Mouse (Mus musculus) cerebellum, postnatal 36 days (tissue): Measurements from ENCODE around the gene Ahdc1.

ENCODE experiments used
- DNase-seq, 2 experiments: peaks; one replicate each; pipeline ENCODE4 v3.0.0; 2021 to 2022; ENCODE audit warnings: mixed read lengths in 2 of 2

Ahdc1 gene

DNA sequence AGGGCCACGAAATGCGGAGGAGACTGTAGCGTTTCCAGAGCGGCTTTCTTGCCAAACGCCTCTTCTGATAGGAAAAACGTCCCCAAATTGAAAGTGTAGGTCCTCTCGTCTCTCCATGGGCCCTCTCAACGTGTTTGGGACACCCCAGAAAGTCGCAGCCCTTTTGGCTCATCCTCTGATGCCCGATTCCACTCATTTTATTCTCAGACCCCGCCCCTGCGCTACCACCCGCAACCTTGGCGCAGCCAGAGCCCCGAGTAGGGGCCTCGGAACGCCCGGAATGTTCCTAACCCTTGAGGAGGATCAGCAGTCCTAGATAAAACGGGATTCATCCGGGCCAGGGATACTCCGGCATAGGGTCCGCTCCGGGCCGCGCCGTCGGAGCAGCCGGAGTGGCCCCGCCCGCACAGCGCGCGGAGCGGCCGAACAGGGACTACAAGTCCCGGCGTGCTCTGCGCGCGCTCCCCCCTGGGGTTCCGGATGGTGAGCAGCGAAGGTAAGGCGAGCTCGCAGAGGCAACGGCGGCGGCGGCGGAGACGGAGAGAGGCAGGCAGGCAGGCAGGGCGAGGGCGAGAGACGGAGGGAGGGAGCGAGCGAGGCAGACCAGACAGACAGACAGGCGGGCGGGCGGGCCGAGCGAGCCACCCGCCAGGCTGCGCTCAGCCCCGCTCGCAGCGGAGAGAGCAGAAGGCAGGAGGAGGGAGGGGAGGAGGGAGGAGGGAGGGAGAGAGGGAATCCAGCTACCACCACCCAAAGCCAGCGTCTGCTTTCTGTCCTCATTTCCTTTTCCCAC, at the start of gene Ahdc1:
Gene Ahdc1 (plus strand): TSS at position 233 of the 793 bp plus-strand sequence.
- peak; percentile 95 to 97 for DNase-seq

DNA sequence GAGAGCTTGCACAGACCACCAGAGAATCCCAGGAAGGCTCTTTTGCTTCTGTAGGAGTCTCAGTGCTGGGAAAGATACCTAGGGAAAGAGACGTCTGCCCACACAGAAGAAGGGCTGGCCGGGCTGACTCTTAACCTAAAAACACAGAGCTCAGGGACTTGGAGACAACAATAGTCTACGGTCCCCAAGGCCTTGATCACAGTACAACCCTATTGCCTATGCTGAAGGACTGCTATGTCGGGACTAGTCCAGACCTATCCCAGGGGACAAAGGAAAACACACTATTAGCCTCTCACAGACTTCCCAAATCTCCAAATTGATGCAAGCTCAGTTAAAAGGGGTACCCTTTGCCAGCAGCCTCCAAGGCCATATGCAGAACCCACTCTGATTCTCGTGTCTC, 49.2 kb upstream of the Ahdc1 start:
- no peak for DNase-seq

GRCm38 (mm10) chr4:132962628-132963027, 48.4 kb upstream of the Ahdc1 start:
- no peak for DNase-seq

DNA sequence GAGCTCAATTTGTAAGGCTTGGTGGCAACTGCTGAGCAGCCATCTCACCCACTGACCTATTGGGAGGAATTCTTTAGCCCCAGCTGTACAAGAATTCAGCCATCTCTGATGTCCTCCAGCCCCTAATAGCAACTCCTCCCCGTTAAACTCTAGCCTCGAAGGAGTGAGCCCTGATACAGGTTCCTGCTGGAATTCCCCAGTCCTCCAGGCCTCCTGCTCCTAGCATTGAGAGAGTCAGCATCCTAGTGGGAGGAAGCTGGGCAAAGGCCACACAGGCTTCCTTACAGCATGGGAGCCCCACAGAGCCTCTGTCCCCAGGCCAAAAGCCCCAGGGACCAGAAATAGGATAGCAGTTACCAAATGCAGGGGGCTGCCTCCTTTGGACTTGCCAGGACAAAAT, 47.6 kb upstream of the Ahdc1 start:
- DNase-seq = no peak

DNA sequence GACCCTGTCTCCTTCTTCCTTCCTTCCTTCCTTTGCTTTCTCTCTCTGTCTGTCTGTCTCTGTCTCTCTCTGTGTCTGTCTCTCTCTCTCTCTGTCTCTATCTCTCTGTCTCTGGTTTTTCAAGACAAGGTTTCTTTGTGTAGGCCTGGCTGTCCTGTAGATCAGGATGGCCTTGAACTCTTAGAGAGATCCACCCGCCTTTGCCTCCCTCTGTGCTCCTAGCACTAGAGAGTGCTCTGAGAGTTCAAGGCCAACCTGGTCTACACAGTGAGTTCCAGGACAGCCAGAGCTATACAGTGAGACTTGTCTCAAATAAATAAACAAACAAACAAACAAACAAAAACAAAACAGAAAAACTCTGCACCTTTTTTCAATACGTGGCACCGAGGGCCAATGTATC, 47.0 kb upstream of the Ahdc1 start:
- no peak for DNase-seq

DNA sequence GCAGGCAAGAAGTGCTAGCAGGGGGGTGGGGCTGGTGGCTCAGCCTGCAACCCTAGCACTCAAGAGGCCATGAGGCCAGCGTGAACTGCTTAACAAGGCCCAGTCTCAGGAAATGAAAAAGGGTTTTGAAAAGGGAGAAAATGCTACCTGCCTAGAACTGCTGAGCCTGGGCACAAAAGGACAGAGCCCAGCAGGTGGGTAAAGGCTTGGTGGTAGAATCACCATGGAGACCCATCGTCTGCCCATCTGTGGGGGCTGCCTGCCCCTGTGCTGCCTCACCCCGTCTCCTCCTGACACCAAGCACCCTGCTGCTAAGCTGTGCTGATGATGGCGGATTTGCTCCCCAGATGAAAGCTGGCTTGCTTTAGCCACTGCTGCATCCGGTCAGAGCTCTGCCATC, 46.6 kb upstream of the Ahdc1 start:
- no peak for DNase-seq

DNA sequence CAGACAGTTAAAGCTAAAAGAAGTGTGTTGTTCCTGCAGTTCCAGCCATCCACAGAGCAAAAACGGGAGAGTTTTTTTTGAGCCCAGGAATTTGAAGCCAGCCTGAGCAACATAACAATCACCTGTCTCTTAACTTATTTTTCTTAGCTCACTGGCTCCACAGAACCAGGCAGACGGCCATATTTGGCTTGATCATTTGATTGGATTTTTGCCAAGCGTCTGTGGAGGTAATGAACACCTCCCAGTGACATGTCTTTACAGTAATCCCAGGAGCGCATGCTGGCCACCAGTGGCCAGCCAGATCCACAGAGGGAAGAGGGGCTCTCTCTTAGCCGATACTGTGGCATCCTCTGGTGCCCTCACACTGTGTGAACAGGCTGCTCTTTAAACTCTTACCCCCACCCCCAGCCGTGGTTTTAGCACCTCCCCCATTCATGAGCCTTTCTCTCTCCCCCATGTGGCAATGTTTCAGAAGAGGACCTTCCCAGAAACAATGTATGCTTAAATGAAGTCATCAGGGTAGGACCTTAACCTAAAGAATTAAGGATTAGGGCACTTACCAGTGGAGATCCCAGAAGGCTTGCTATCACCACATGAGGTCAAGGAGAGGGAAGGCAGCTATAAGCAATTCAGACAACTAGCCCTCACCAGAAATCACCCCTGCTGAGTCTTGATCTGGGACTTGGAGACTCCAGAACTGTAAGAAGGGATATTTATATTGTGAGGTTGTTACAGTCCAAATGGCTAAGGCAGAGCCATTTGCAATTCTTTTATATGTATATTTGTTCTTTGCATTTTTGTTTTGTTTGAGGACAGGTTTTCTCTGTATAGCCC, 42.7 kb upstream of the Ahdc1 start:
- DNase-seq = no peak

DNA sequence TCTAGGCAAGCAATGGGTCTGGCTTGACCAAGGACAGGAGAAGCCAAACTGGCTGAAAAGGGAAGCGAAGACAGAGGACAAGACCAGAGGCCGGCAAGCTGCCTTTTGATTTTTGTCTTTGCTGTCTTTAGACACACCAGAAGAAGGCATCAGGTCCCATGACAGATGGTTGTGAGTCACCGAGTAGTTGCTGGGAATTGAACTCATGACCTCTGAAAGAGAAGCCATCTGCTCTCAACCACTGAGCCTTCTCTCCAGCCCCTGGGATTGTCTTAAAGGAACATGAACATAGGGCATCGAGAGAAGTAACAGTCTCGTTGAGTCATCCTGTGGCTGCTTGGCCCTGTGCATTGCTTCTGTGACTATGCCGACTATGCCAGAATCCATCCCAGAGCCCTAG, 39.5 kb upstream of the Ahdc1 start:
- no peak for DNase-seq

DNA sequence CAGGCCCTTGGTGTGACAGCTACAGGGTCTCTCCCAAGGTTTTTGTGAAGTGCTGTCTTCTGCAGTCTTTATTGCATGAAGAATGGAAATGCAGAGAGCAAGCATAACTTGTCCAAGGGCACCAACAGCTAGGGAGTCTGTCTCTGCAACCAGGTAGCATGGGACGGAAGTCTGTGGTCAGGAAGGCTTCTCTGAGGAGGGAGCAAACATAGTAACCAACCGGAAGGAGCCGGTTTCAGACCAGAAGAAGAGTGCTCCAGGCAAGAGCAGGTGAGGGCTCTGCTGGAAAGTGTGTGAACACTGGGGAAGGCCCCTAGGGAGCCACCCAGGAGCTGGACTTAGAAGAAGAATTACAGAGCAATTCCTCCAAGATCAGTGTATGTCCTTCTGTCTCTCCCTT, 39.0 kb upstream of the Ahdc1 start:
- no peak for DNase-seq

GRCm38 (mm10) chr4:132972556-132972955, 38.5 kb upstream of the Ahdc1 start:
- no peak for DNase-seq

- no peak for DNase-seq
Observed at GRCm38 (mm10) chr4:132973186-132973585, 37.9 kb upstream of the Ahdc1 start.

DNA sequence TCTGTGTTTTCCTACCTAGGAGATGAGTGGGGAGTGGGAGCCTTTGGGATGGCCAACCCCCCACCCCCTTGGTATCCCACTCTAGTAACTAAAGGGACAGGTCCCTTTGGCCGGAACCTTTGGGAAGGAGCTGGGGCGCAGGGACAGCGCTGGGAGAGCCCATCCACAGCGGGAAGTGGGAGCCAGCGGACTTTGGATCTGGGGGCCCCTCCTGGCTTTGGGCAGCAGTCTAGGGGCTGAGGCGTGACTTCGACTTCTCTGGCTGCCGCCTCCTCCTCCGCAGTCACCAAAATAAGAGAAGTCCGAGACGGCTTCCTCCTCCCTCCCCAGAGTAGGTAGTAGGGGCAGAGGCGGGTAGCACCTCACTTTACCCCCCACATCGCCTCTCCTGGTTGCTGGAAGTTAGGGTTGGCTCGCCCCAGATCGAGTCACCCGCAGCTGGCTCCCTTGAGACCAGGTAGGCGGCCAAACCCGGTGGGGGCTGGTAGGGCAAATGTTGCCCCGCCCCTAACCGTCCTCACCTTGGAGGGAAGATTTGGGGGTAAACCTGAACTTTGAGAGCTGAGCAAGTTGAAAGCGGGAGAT, 37.2 kb upstream of the Ahdc1 start, which contains the start of gene Fgr:
Gene Fgr (plus strand): TSS at position 282 of the 585 bp plus-strand sequence.
- no peak for DNase-seq

DNA sequence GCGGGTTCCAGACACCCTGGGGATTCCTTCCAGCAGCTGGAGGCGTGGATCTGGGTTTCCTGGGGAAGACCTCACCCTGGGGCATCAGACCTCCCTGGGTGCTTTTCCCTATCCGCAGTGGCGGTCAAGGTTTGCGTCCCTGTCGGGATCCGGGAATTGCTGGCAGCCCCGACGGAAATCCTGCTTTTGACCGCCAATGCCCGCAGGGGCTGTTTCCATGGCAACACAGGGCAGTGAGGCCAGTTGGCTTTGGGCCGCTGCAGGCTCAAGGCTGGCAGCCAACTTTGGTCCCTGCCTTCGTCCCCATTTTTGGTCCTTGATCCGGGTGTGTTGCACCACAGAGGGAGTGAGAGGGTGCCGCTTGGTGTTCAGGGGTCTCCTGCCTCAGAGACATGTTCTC, 36.2 kb upstream of the Ahdc1 start:
- peak; percentile 71 to 73 for DNase-seq

- no peak for DNase-seq
Observed at GRCm38 (mm10) chr4:132975791-132976190, 35.3 kb upstream of the Ahdc1 start.

DNA sequence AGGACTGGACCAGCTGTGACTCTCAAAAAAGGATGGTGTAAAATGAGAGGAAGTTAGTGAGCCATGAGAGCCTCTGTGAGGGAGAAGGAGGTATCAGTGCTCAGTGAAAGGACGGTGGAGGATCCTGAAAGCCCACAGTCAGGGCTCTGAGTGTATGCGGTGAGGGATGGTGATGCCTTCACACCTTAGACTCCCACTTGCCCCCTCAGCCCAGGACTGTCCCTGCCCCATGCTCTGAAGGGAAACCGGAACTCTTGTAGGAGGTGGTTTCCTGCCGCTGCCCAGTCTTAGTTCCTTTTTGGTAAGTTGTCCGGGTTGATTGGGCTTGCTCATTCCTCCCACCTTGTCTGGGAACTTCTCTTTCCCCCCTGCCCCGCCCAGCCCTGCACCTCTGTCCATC, 34.3 kb upstream of the Ahdc1 start:
- no peak for DNase-seq

- DNase-seq = no peak
Observed at GRCm38 (mm10) chr4:132977597-132977996, 33.5 kb upstream of the Ahdc1 start.

- DNase-seq = no peak
Observed at GRCm38 (mm10) chr4:132979186-132979585, 31.9 kb upstream of the Ahdc1 start.

- DNase-seq = no peak
Observed at GRCm38 (mm10) chr4:132981621-132982020, 29.4 kb upstream of the Ahdc1 start.

GRCm38 (mm10) chr4:132982999-132983398, 28.1 kb upstream of the Ahdc1 start:
- no peak for DNase-seq

DNA sequence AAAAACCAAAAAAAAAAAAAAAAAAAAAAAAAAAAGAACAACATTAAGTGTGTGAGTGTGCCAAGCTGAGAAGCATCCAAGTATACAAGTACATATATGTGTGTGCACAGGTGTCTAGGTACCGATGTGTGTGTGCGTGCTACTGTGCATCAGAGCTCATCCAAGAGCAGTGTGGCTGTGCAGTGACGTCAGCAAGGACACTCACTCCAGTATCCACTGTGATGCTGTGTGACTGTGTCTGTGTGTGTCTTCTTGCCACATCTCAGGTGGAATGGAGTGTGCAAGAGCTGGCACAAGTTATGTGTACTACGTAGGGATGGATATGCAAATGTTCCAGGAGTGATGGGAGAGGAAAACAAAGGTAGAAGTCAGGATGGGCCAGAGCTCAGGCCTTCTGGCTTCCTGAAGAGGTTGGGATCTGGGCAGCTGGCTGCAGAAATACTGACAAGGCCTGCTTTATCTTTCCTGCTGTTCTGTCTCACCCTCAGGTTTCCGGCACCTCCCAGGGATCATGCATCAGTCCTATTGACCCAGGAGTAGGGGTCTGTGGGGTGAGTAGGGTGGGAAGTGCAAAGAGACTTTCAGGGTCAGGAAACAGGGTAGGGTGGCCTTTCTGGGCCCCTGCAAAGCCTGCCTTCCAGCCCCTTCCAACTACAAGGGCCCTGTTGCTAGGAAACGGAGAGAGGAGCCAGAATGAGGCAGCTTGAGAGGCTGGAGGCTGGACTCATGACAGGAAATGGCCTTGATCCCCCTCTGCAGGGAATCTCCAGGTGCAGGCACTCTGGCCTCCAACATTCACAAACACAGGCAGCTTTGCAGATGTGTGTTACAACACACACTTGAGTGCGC, 27.2 kb upstream of the Ahdc1 start:
- no peak for DNase-seq

DNA sequence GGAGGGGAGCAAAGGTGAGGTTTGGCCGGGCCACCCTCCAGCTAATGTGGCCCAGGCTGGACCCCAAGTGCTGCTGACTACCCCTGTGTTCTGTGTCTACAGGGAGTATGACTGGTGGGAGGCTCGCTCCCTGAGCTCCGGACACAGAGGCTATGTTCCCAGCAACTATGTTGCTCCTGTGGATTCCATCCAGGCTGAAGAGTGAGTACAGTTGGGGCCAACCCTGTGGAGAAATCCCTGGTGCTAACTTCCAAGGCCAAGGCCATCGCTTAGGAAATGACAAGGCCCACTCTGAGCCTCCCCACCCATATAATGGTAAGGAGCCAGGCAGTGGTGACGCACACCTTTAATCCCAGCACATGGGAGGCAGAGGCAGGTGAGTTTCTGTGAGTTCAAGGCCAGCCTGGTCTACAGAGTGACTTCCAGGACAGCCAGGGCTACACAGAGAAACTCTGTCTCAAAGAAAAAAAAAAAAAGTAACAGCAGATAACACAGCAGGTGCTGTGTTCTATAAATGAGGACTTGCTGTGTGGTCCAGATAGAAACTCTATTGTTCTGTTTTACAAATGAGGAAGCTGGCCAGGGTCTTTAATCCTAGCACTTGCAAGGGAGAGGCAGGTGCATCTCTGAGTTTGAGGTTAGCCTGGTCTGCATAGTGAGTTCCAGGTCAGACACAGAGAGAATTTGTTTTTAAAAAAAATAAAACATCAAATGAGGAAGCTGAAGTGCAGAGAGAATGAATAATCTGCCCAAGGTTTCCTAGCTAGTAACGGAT, 22.3 kb upstream of the Ahdc1 start:
- no peak for DNase-seq

DNA sequence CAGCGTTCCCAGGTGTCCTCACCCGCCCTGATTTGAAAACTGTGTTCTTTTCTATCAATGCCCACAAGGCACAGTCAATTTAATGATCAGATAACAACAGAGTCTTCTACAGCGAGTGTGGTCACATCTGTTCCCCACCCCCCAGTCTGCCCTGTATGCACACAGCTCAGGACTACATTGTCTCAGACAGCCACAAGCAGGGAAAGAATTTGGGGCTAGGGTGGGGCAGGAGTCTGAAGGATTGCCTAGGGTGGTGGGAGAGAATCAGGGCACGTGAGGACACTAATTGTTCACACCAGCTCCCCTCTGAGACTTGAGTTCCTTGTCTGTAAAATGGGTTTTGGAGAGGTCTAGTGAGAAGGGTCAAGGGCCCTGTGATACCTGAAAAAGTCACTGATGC, 17.5 kb upstream of the Ahdc1 start:
- DNase-seq = no peak
